Mouse (Mus musculus): ENCODE data around the gene Olfr554. TPM values are rescaled to one million over a fixed set of nuclear protein-coding genes. Genes with fewer than 3 reads are reported as not detected.

Gene Olfr554
- polyA plus RNA-seq, 1 experiment from 2014 or later: not detected

- ATAC-seq (ENCODE audit: extremely low read depth, insufficient number of reproducible peaks, low FRiP score, low TSS enrichment): no peak
- Histone ChIP-seq H3K4me3 (no peak overlapping the region), H3K36me3 (peaks cover 43% of the 10 kb centered on the region), H3K27ac (replicated peaks) (no peak overlapping the region), H3K9ac (no peak overlapping the region), H3K9me3 (no peaks in the 10 kb centered on the region), H3K27me3 (replicated peaks) (no peaks in the 10 kb centered on the region), H3K4me2 (no peak overlapping the region), H3K4me1 (peaks cover 8% of the 10 kb centered on the region)
- WGBS: 48% methylated on average over 1 of the region's 1 CpGs
Measured at GRCm38 (mm10) chr7:102681916-102682315, 43.7 kb downstream of the Olfr554 start.

GRCm38 (mm10) chr7:102686944-102687501, 48.8 kb downstream of the Olfr554 start, which contains the start of gene Trim68:
Trim68 (minus strand) TSS chr7:102687327.
- H3K27ac ChIP-seq (replicated peaks): peak within 1 kb of the TSS; percentile 85
- H3K4me3 ChIP-seq: peak within 1 kb of the TSS; percentile 70
- ATAC-seq (ENCODE audit: extremely low read depth, insufficient number of reproducible peaks, low FRiP score, low TSS enrichment): peak; percentile 96
- no peaks in the 10 kb centered on the region for H3K27me3 ChIP-seq (replicated peaks)
- H3K36me3 ChIP-seq: peaks cover 16% of the 10 kb centered on the region
- peak within 1 kb of the TSS; percentile 87 for H3K9ac ChIP-seq
- H3K4me1 ChIP-seq: peaks cover 4% of the 10 kb centered on the region; the same call in 1 of the 2 replicates
- no peaks in the 10 kb centered on the region for H3K9me3 ChIP-seq
- peak within 1 kb of the TSS; percentile 75 for H3K4me2 ChIP-seq
- under 1% methylated on average over 39 of the region's 40 CpGs for WGBS

Other genes starting within 250 kb of the Olfr554 start
- 126 and 130 TPM in 2 replicates for gene Rrm1, start 196.7 kb upstream of the Olfr554 start, polyA plus RNA-seq (2015; fragmentation: Nextera tagmentation; extraction: Ambion mirVana)
- 0.36 TPM in 1 of 2 replicates, not detected in the other for gene Olfr543, start 156.8 kb upstream of the Olfr554 start, polyA plus RNA-seq (2015; fragmentation: Nextera tagmentation; extraction: Ambion mirVana)
- gene Olfr544, start 150.1 kb upstream of the Olfr554 start, polyA plus RNA-seq (2015; fragmentation: Nextera tagmentation; extraction: Ambion mirVana): not detected in 2 replicates
- gene Olfr545, start 138.9 kb upstream of the Olfr554 start, polyA plus RNA-seq (2015; fragmentation: Nextera tagmentation; extraction: Ambion mirVana): 0.04 and 0.13 TPM in 2 replicates
- not detected in 2 replicates for gene Olfr547, start 103.7 kb upstream of the Olfr554 start, polyA plus RNA-seq (2015; fragmentation: Nextera tagmentation; extraction: Ambion mirVana)
- gene Olfr548-ps1, start 97.5 kb upstream of the Olfr554 start, polyA plus RNA-seq (2015; fragmentation: Nextera tagmentation; extraction: Ambion mirVana): not detected in 2 replicates
- gene Olfr549, start 88.6 kb upstream of the Olfr554 start, polyA plus RNA-seq (2015; fragmentation: Nextera tagmentation; extraction: Ambion mirVana): not detected in 2 replicates
- 0.51 and 0.64 TPM in 2 replicates for gene Trim21, start 72.9 kb upstream of the Olfr554 start, polyA plus RNA-seq (2015; fragmentation: Nextera tagmentation; extraction: Ambion mirVana)
- not detected in 2 replicates for gene Olfr550, start 67.0 kb upstream of the Olfr554 start, polyA plus RNA-seq (2015; fragmentation: Nextera tagmentation; extraction: Ambion mirVana)
- not detected in 2 replicates for gene Olfr551, start 46.5 kb upstream of the Olfr554 start, polyA plus RNA-seq (2015; fragmentation: Nextera tagmentation; extraction: Ambion mirVana)
- gene Olfr552, start 40.7 kb upstream of the Olfr554 start, polyA plus RNA-seq (2015; fragmentation: Nextera tagmentation; extraction: Ambion mirVana): not detected in 2 replicates
- gene Olfr553, start 20.2 kb upstream of the Olfr554 start, polyA plus RNA-seq (2015; fragmentation: Nextera tagmentation; extraction: Ambion mirVana): not detected in 2 replicates
- gene Olfr555, start 20.4 kb downstream of the Olfr554 start, polyA plus RNA-seq (2015; fragmentation: Nextera tagmentation; extraction: Ambion mirVana): not detected in 2 replicates
- not detected in 2 replicates for gene Olfr556, start 26.5 kb downstream of the Olfr554 start, polyA plus RNA-seq (2015; fragmentation: Nextera tagmentation; extraction: Ambion mirVana)
- gene Trim68, start 48.9 kb downstream of the Olfr554 start, polyA plus RNA-seq (2015; fragmentation: Nextera tagmentation; extraction: Ambion mirVana): 11.3 and 12.1 TPM in 2 replicates
- not detected in 2 replicates for gene Olfr557, start 57.5 kb downstream of the Olfr554 start, polyA plus RNA-seq (2015; fragmentation: Nextera tagmentation; extraction: Ambion mirVana)
- 0.05 TPM in 1 of 2 replicates, not detected in the other for gene Olfr558, start 63.8 kb downstream of the Olfr554 start, polyA plus RNA-seq (2015; fragmentation: Nextera tagmentation; extraction: Ambion mirVana)
- not detected in 2 replicates for gene Olfr33, start 80.6 kb downstream of the Olfr554 start, polyA plus RNA-seq (2015; fragmentation: Nextera tagmentation; extraction: Ambion mirVana)
- gene Olfr559, start 89.1 kb downstream of the Olfr554 start, polyA plus RNA-seq (2015; fragmentation: Nextera tagmentation; extraction: Ambion mirVana): not detected in 2 replicates
- not detected in 2 replicates for gene Olfr560, start 120.9 kb downstream of the Olfr554 start, polyA plus RNA-seq (2015; fragmentation: Nextera tagmentation; extraction: Ambion mirVana)
- gene Olfr78, start 121.0 kb downstream of the Olfr554 start, polyA plus RNA-seq (2015; fragmentation: Nextera tagmentation; extraction: Ambion mirVana): 0.16 TPM in 1 of 2 replicates, not detected in the other
- not detected in 2 replicates for gene Olfr561, start 132.8 kb downstream of the Olfr554 start, polyA plus RNA-seq (2015; fragmentation: Nextera tagmentation; extraction: Ambion mirVana)
- gene Olfr564, start 165.0 kb downstream of the Olfr554 start, polyA plus RNA-seq (2015; fragmentation: Nextera tagmentation; extraction: Ambion mirVana): not detected in 2 replicates
- gene Olfr566, start 220.3 kb downstream of the Olfr554 start, polyA plus RNA-seq (2015; fragmentation: Nextera tagmentation; extraction: Ambion mirVana): not detected in 2 replicates
- not detected in 2 replicates for gene Olfr568, start 238.7 kb downstream of the Olfr554 start, polyA plus RNA-seq (2015; fragmentation: Nextera tagmentation; extraction: Ambion mirVana)

Data from heart, embryonic 13.5 days (tissue).